In genomic region chr15:26276608-26277007, GRCm38 (mm10) we compare ENCODE assay signal across 17 mouse cellular contexts. TPM values are rescaled to one million over a fixed set of nuclear protein-coding genes. Genes with fewer than 3 reads are reported as not detected.
"Had no signal": no experiment of that assay in that cellular context is flagged by ENCODE, and none has a peak within 500 bp of the region (broad histone marks: within the 10 kb centered on the region; RNA-seq: fewer than 3 reads in every experiment).

No protein-coding gene starts in this region.

- H3K27ac ChIP-seq: layer of hippocampus, adult 2 months; limb, embryonic 12.5 days; liver, embryonic 13.5 days had no signal

- H3K4me3 ChIP-seq: layer of hippocampus, adult 2 months; limb, embryonic 12.5 days; liver, embryonic 13.5 days had no signal

- DNase-seq: kidney, adult 11 months; kidney, adult 9 months; kidney, postnatal 10 days; kidney, postnatal 4 days; liver; liver, embryonic 13.5 days; lung, adult 18-20 months; lung, postnatal 4 days; right cerebral cortex, postnatal 4 days; spleen, adult 18-20 months; thymus, adult 18-20 months; thymus, postnatal 14 days had no signal

- H3K9ac ChIP-seq: limb, embryonic 12.5 days; liver, embryonic 13.5 days had no signal

- H3K4me1 ChIP-seq: limb, embryonic 12.5 days; liver, embryonic 13.5 days had no signal

- H3K9me3 ChIP-seq: limb, embryonic 12.5 days; liver, embryonic 13.5 days had no signal

- H3K4me2 ChIP-seq: limb, embryonic 12.5 days; liver, embryonic 13.5 days; midbrain, embryonic 11.5 days had no signal

- ATAC-seq: midbrain, embryonic 16.5 days had no signal

- H3K36me3 ChIP-seq: limb, embryonic 12.5 days; liver, embryonic 13.5 days had no signal

- H3K27me3 ChIP-seq: limb, embryonic 12.5 days; liver, embryonic 13.5 days had no signal

RNA-seq across cellular contexts. Expression of gene March11, which starts 32.2 kb away (rescaled TPM):
- total RNA-seq: megakaryocyte, adult 5-6 weeks had no signal
- polyA plus RNA-seq: liver, embryonic 13.5 days had no signal
